Mouse (Mus musculus) heart, embryonic 16.5 days (tissue): ENCODE data around the gene N4bp3. TPM values are rescaled to one million over a fixed set of nuclear protein-coding genes. Genes with fewer than 3 reads are reported as not detected.
"Not testable (repeated sequence)": the region's sequence is repeated elsewhere in the genome, so short reads cannot be mapped to it uniquely, and the experiment has no call there.

Experiments
- ATAC-seq: fragments of 200-750 bp; cut with Nextera tagmentation; replicated peaks from 2 replicates; pipeline ENCODE4 v1.8.0; 2017; ENCODE audit warnings: moderate number of reproducible peaks; ENCODE audit not compliant: insufficient read depth, low FRiP score; ENCODE audit errors: extremely low read depth
- H3K27ac ChIP-seq: fragments of 300-500 bp; sonication (generic); 2 replicates; pipeline ENCODE4 v1.5.1; 2014; ENCODE audit warnings: mild to moderate bottlenecking, low read length, control low read depth, moderate library complexity
- H3K27me3 ChIP-seq: fragments of 300-500 bp; sonication (generic); 2 replicates; pipeline ENCODE4 v1.6.1; 2014; ENCODE audit warnings: low read length, mixed read lengths; ENCODE audit not compliant: control insufficient read depth, insufficient read depth
- H3K36me3 ChIP-seq: fragments of 300-500 bp; sonication (generic); 2 replicates; pipeline ENCODE4 v1.6.1; 2014; ENCODE audit not compliant: control insufficient read depth, insufficient read depth
- H3K4me1 ChIP-seq: fragments of 300-500 bp; sonication (generic); 2 replicates; pipeline ENCODE4 v1.6.1; 2014; ENCODE audit warnings: low read length, mixed read lengths; ENCODE audit not compliant: control insufficient read depth, insufficient read depth
- H3K4me2 ChIP-seq: fragments of 300-500 bp; sonication (generic); 2 replicates; pipeline ENCODE4 v1.6.1; 2014; ENCODE audit warnings: low read depth, mild to moderate bottlenecking, control low read depth, low read length
- H3K4me3 ChIP-seq: fragments of 300-500 bp; sonication (generic); 2 replicates; pipeline ENCODE4 v1.5.1; 2014; ENCODE audit warnings: mild to moderate bottlenecking, control low read depth, low read length
- H3K9ac ChIP-seq: fragments of 300-500 bp; sonication (generic); 2 replicates; pipeline ENCODE4 v1.6.1; 2014; ENCODE audit warnings: low read length, control low read depth
- H3K9me3 ChIP-seq: fragments of 300-500 bp; sonication (generic); replicated peaks from 2 replicates; pipeline ENCODE4 v1.6.1; 2016; ENCODE audit warnings: low read length; ENCODE audit not compliant: control insufficient read depth
- WGBS: fragments of 180-500 bp; shearing (Covaris S2); extraction: QIAGEN DNeasy Blood & Tissue Kit; methylation state at CpG from one replicate; pipeline ENCODE4 v1.1.7; 2014; 5-methylcytosine and 5-hydroxymethylcytosine counted together
- polyA plus RNA-seq: library from polyadenylated mRNA; unstranded; fragments of >200 nt; fragmentation: Nextera tagmentation; extraction: Ambion mirVana; gene quantifications from 2 replicates; pipeline ENCODE4 v1.2.1, GENCODE M21; 2015

N4bp3 gene
- 21.6 and 25.8 TPM in 2 replicates for polyA plus RNA-seq

DNA sequence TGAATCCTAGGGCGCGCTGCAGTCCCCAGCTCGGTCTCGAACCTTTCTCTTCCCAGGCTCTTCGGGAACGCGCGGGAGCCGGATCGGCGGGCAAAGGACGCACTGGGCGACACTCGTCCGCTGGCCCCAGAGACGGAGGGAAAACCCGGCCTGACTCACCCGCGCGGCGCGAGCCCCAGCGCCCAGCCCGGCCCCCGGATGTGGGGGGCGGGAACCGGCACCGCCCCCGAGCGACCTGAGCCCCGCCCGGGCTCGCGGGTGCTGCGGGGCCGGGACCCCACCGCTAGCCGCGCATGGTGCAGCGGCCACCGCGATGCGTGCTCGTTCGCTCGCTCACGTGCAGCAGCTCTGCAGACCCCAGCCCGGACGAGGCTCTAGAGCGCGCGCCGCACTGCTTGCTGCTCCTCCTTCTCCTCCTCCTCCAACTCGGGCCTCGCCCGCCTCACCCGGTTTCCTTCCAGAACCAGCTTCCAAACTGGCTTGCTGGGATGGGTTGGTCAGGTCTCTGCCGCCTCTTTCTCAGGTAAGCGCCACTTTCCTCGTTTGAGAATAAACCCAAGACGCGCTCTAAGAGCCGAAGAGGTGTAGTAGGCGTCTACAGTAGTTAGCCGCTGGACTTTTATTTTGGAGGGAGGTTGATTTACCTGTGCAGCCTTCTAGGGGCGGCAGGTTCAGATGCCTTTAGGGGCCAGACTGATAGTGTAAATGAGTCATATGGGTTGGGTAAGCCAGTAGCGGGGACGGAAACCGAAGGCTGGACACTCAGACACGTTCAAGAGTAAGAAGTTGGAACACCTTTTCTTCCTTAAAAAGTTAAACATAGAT, at the start of gene N4bp3, which contains the start of gene D930048N14Rik:
N4bp3 (minus strand) TSS at position 152 of the 825 bp plus-strand sequence.
D930048N14Rik (plus strand) TSS at position 264 of the 825 bp plus-strand sequence.
- Histone ChIP-seq H3K27ac (peak within 1 kb of the TSS; percentile 49), H3K9me3 (no peaks in the 10 kb centered on the region), H3K27me3 (no peaks in the 10 kb centered on the region), H3K9ac (peak within 1 kb of the TSS; percentile 73), H3K4me3 (peak within 1 kb of the TSS; percentile 65), H3K4me1 (peaks cover 26% of the 10 kb centered on the region), H3K4me2 (peak within 1 kb of the TSS; percentile 87), H3K36me3 (no peaks in the 10 kb centered on the region)
- ATAC-seq: peak; percentile 67
- 1% methylated on average over 70 of the region's 70 CpGs for WGBS

- no peak for ATAC-seq
- WGBS: 97% methylated on average over 3 of the region's 3 CpGs
Observed at GRCm38 (mm10) chr11:51694984-51695383, 44.3 kb upstream of the N4bp3 start.

GRCm38 (mm10) chr11:51690597-51690996, 40.0 kb upstream of the N4bp3 start:
- WGBS: 100% methylated on average over 1 of the region's 3 CpGs
- H3K9ac ChIP-seq: not testable (repeated sequence)

More at GRCm38 (mm10) chr11:51694984-51695383, 44.3 kb upstream of the N4bp3 start:
- Histone ChIP-seq H3K4me3 (no peak overlapping the region), H3K27ac (no peak overlapping the region), H3K36me3 (peaks cover 33% of the 10 kb centered on the region), H3K9me3 (no peaks in the 10 kb centered on the region), H3K27me3 (no peaks in the 10 kb centered on the region), H3K4me2 (no peak overlapping the region), H3K4me1 (no peaks in the 10 kb centered on the region), H3K9ac (no peak overlapping the region)

DNA sequence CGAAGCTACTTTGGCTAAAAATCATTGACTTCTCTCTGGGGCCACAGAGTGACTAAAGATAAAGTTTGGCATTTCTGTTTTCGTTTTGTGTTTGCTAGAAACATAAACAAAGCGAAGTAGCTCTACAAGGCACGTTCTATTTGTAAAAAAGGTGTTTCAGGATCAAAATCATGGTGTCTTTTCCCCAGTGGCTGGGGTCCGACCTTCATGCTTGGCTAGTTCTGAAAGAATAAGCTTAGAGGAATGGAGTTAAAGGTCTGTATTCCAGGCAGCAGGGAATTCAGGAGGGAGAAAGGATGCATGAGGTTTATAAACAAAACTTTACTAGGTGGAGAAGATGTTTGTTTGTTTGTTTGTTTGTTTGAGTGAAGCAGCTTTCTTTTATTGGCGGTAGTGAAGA, 38.7 kb upstream of the N4bp3 start:
- Histone ChIP-seq H3K4me3 (peak overlapping the region; percentile 59), H3K4me2 (peak overlapping the region; percentile 88), H3K4me1 (peaks cover 6% of the 10 kb centered on the region; the same call in 1 of the 2 replicates), H3K36me3 (no peaks in the 10 kb centered on the region; the same call in none of the 2 replicates), H3K9me3 (no peaks in the 10 kb centered on the region), H3K27ac (peak overlapping the region; percentile 99), H3K9ac (peak overlapping the region; percentile 86), H3K27me3 (no peaks in the 10 kb centered on the region)
- 20% methylated on average over 6 of the region's 6 CpGs for WGBS
- no peak for ATAC-seq

More at GRCm38 (mm10) chr11:51690597-51690996, 40.0 kb upstream of the N4bp3 start:
- H3K27ac ChIP-seq, H3K4me2 ChIP-seq, ATAC-seq, H3K27me3 ChIP-seq, H3K9me3 ChIP-seq, H3K4me1 ChIP-seq, H3K36me3 ChIP-seq, H3K4me3 ChIP-seq: not testable (repeated sequence)

- H3K9me3 ChIP-seq: no peaks in the 10 kb centered on the region
- no peaks in the 10 kb centered on the region; the same call in none of the 2 replicates for H3K36me3 ChIP-seq
- peaks cover 6% of the 10 kb centered on the region; the same call in 1 of the 2 replicates for H3K4me1 ChIP-seq
- peak; percentile 99 for ATAC-seq
- H3K4me3 ChIP-seq: peak within 1 kb of the TSS; percentile 86
- WGBS: under 1% methylated on average over 60 of the region's 60 CpGs
- peak within 1 kb of the TSS; percentile 88 for H3K9ac ChIP-seq
- peak within 1 kb of the TSS; percentile 89 for H3K4me2 ChIP-seq
- H3K27me3 ChIP-seq: no peaks in the 10 kb centered on the region
- peak within 1 kb of the TSS; percentile 99 for H3K27ac ChIP-seq
Observed at GRCm38 (mm10) chr11:51688330-51689328, 38.0 kb upstream of the N4bp3 start, which contains the start of gene 0610009B22Rik. Gene 0610009B22Rik (minus strand): TSS chr11:51688874.

DNA sequence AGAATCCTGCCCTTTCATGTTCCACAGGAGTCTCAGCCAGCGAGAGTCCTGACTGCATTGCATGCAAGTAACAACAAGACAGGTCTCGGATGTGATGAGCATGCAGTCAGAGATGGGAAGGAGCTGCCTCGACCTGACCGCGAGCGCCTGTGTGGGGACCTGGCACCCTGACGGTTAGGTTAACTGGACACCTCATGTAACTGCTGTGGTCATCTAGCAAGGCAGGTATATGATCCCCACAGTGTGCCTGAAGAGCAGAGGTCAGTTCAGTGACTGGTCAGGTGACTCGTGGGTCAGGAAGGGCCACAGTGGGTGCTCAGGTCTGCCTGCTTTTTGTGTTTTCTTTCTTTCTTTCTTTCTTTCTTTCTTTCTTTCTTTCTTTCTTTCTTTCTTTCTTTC, 31.3 kb upstream of the N4bp3 start:
- Histone ChIP-seq H3K4me1 (0 out of 2 replicates have a peak, but pooled peaks cover 3% of the 10 kb centered on the region), H3K27me3 (no peaks in the 10 kb centered on the region), H3K9ac (no peak overlapping the region), H3K36me3 (no peaks in the 10 kb centered on the region; the same call in 1 of the 2 replicates), H3K4me3 (no peak overlapping the region), H3K9me3 (no peaks in the 10 kb centered on the region), H3K4me2 (no peak overlapping the region), H3K27ac (no peak overlapping the region)
- 34% methylated on average over 8 of the region's 8 CpGs for WGBS
- ATAC-seq: no peak

DNA sequence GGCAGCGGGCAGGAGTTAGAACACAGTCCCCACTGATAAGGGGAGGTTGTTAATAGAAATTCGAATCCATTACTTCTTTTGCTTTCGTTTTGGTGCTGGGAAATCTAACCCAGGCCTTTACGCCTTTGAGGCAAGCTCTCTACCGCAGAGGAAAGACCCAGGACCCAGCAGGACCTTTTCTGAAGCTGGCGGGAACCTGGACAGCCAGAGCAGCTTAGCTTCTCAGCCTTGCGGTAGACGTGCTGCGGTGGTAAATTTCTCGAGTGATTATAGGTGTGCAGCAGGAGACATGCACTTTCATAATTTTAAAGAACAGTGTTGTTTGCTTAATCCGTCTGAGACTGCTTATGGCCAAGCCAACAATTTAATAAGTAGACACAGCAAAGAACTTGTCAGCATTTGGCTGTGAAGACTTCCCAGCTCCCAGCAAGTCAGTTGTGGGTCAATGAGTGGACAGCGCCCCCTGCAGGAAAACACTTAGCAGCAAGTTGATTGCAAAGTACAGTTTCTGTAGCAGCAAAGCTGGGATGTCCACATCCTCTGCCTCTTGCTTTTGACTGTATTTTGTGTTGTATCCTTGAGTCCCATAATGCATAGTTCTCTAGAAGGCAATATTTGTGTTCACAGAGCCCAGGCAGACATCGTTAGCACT, 30.8 kb upstream of the N4bp3 start:
- Histone ChIP-seq H3K9me3 (no peaks in the 10 kb centered on the region), H3K4me1 (0 out of 2 replicates have a peak, but pooled peaks cover 3% of the 10 kb centered on the region), H3K36me3 (no peaks in the 10 kb centered on the region; the same call in 1 of the 2 replicates), H3K4me2 (peak overlapping the region; percentile 51), H3K4me3 (peak overlapping the region; percentile 17; the same call in 1 of the 2 replicates), H3K27ac (no peak overlapping the region), H3K9ac (no peak overlapping the region; the same call in 1 of the 2 replicates), H3K27me3 (no peaks in the 10 kb centered on the region)
- peak; percentile 63 for ATAC-seq
- 27% methylated on average over 13 of the region's 13 CpGs for WGBS

GRCm38 (mm10) chr11:51679466-51679865, 28.8 kb upstream of the N4bp3 start:
- H3K27me3 ChIP-seq: no peaks in the 10 kb centered on the region
- no peak for ATAC-seq
- H3K4me2 ChIP-seq: no peak overlapping the region
- H3K9me3 ChIP-seq: no peaks in the 10 kb centered on the region
- no peak overlapping the region for H3K9ac ChIP-seq
- WGBS: 69% methylated on average over 3 of the region's 3 CpGs
- H3K36me3 ChIP-seq: no peaks in the 10 kb centered on the region
- H3K4me3 ChIP-seq: no peak overlapping the region
- H3K4me1 ChIP-seq: 0 out of 2 replicates have a peak, but pooled peaks cover 3% of the 10 kb centered on the region
- no peak overlapping the region for H3K27ac ChIP-seq
